22 mouse cellular contexts compared by ENCODE assay signal in genomic region chr5:143586386-143586785, GRCm38 (mm10). TPM values are rescaled to one million over a fixed set of nuclear protein-coding genes. Genes with fewer than 3 reads are reported as not detected.
A peak's percentile ranks its signal among the peaks of the same experiment; 100 is the strongest.
DNase-seq lines count a peak whose midpoint lies in the region; ATAC-seq and TF ChIP-seq lines count a peak whose summit lies in the region.
"Had no signal": no experiment of that assay in that cellular context is flagged by ENCODE, and none has a peak within 500 bp of the region (broad histone marks: within the 10 kb centered on the region; RNA-seq: fewer than 3 reads in every experiment).

No protein-coding gene starts in this region.

- H3K9me3 ChIP-seq in lung, postnatal 0 days (ENCODE audit: low read length) = no peaks in the 10 kb centered on the region
- H3K9me3 ChIP-seq: embryonic facial prominence, embryonic 15.5 days; heart, embryonic 15.5 days; hindbrain, embryonic 13.5 days had no signal

- no peaks in the 10 kb centered on the region for H3K27me3 ChIP-seq in kidney, adult 2 months (replicated peaks; ENCODE audit: control insufficient read depth, insufficient read depth, low read length)
- H3K27me3 ChIP-seq in lung, postnatal 0 days (replicated peaks; ENCODE audit: insufficient read depth, low read length) = no peaks in the 10 kb centered on the region
- H3K27me3 ChIP-seq: embryonic facial prominence, embryonic 15.5 days; heart, embryonic 15.5 days; hindbrain, embryonic 13.5 days had no signal

- no peak overlapping the region for H3K4me3 ChIP-seq in kidney, adult 2 months (ENCODE audit: insufficient read depth, low read depth, low read length)
- no peak overlapping the region for H3K4me3 ChIP-seq in lung, postnatal 0 days (ENCODE audit: low read depth, low read length)
- H3K4me3 ChIP-seq: embryonic facial prominence, embryonic 15.5 days; erythroblast, embryonic 14.5 days; forebrain, embryonic 10.5 days; heart, embryonic 15.5 days; hindbrain, embryonic 13.5 days had no signal

- no peaks in the 10 kb centered on the region for H3K4me1 ChIP-seq in kidney, adult 2 months (ENCODE audit: control insufficient read depth, insufficient read depth, low read length)
- H3K4me1 ChIP-seq in lung, postnatal 0 days (ENCODE audit: insufficient read depth, low read depth, low read length) = no peaks in the 10 kb centered on the region; the same call in 1 of the 2 replicates
- H3K4me1 ChIP-seq: hindbrain, embryonic 13.5 days had no signal

- no peak overlapping the region for H3K27ac ChIP-seq in kidney, adult 2 months (ENCODE audit: insufficient read depth, low read depth, low read length)
- no peak overlapping the region for H3K27ac ChIP-seq in lung, postnatal 0 days (ENCODE audit: low read length)
- H3K27ac ChIP-seq: embryonic facial prominence, embryonic 15.5 days; forebrain, embryonic 10.5 days; heart, embryonic 15.5 days; hindbrain, embryonic 13.5 days had no signal

- TF ChIP-seq CTCF in kidney, adult 2 months (conservative IDR thresholded peaks at IDR 0.05; ENCODE audit: insufficient read depth, insufficient read length, low read depth, low read length) = no peak
- TF ChIP-seq CTCF in lung, postnatal 0 days (IDR thresholded peaks at IDR 0.05) = no peak

- H3K4me2 ChIP-seq in lung, postnatal 0 days (replicated peaks; ENCODE audit: low read depth, low read length) = no peak overlapping the region
- H3K4me2 ChIP-seq: embryonic facial prominence, embryonic 15.5 days; heart, embryonic 11.5 days; heart, embryonic 15.5 days; hindbrain, embryonic 13.5 days had no signal

- ATAC-seq in lung, postnatal 0 days = peak; percentile 82
- ATAC-seq: forebrain, embryonic 14.5 days had no signal

- H3K36me3 ChIP-seq in kidney, adult 2 months (ENCODE audit: control insufficient read depth, insufficient read depth, low read length) = no peaks in the 10 kb centered on the region
- no peaks in the 10 kb centered on the region for H3K36me3 ChIP-seq in lung, postnatal 0 days (ENCODE audit: insufficient read depth, low read length)
- H3K36me3 ChIP-seq: embryonic facial prominence, embryonic 15.5 days; forebrain, embryonic 10.5 days; heart, embryonic 15.5 days; hindbrain, embryonic 13.5 days had no signal

- no peak overlapping the region for H3K9ac ChIP-seq in lung, postnatal 0 days (replicated peaks; ENCODE audit: low read depth)
- H3K9ac ChIP-seq: embryonic facial prominence, embryonic 15.5 days; heart, embryonic 15.5 days; hindbrain, embryonic 13.5 days had no signal

- peak; percentile 21 for DNase-seq in kidney, adult 2 months
- DNase-seq in kidney, adult 11 months = no peak
- peak; percentile 28 to 42 for DNase-seq in kidney, postnatal 36 days
- DNase-seq in kidney, adult 18-20 months = no peak
- peak; percentile 83 for DNase-seq in lung, postnatal 0 days (ENCODE audit: low spot score)
- DNase-seq in lung, postnatal 25 days (ENCODE audit: low spot score) = peak; percentile 68
- no peak for DNase-seq in heart, adult 8-10 months (ENCODE audit: low spot score)
- DNase-seq in urinary bladder, postnatal 10 days (ENCODE audit: low spot score) = no peak
- DNase-seq: adrenal gland, adult 2 months; cerebellum, adult 11 months; cerebellum, adult 8-10 months; cerebellum, postnatal 14 days; embryo, embryonic 11 days; heart, adult 18-20 months; heart, postnatal 14 days had no signal

- no peak for TF ChIP-seq POLR2A in kidney, adult 2 months (IDR thresholded peaks at IDR 0.05; ENCODE audit: low read depth, low read length)

- WGBS in kidney, adult 2 months = 68% methylated on average over 8 of the region's 8 CpGs
- WGBS in lung, postnatal 0 days = 45% methylated on average over 8 of the region's 8 CpGs

- TF ChIP-seq EP300 in lung, postnatal 0 days (IDR thresholded peaks at IDR 0.05) = peak; percentile 89

RNA-seq across cellular contexts. Expression of gene Cyth3, which starts 35.9 kb away (rescaled TPM):
- polyA plus RNA-seq in kidney, adult 2 months (2012; rRNA removed) = 22.8 and 25.0 TPM in 2 replicates
- 87.3 and 96.6 TPM in 2 replicates for polyA plus RNA-seq in lung, postnatal 0 days (2015; fragmentation: Nextera tagmentation; extraction: Ambion mirVana)
- total RNA-seq in heart, adult 8-10 months (2022) = 10 to 100 TPM; 23.1 to 33.1 (median 27.4) TPM

RNA-seq across cellular contexts. Expression of gene Rac1, which starts 58.5 kb away (rescaled TPM):
- polyA plus RNA-seq in kidney, adult 2 months (2012; rRNA removed) = 259 and 277 TPM in 2 replicates
- 439 and 450 TPM in 2 replicates for polyA plus RNA-seq in lung, postnatal 0 days (2015; fragmentation: Nextera tagmentation; extraction: Ambion mirVana)
- total RNA-seq in heart, adult 8-10 months (2022) = 100 to 1,000 TPM; 207 to 235 (median 219) TPM

Comparison
In these comparisons a context has a peak if more than half of its experiments do, and no peak if none do; other contexts are left out.
1. DNase-seq: peak in kidney, adult 2 months (single experiment), kidney, postnatal 36 days (2 of 2), lung, postnatal 0 days (single experiment) and lung, postnatal 25 days (single experiment); none in kidney, adult 11 months (single experiment), kidney, adult 18-20 months (single experiment), heart, adult 8-10 months (single experiment) and urinary bladder, postnatal 10 days (single experiment).